Mouse (Mus musculus): ENCODE data around the gene Mc3r.

Gene Mc3r

DNA sequence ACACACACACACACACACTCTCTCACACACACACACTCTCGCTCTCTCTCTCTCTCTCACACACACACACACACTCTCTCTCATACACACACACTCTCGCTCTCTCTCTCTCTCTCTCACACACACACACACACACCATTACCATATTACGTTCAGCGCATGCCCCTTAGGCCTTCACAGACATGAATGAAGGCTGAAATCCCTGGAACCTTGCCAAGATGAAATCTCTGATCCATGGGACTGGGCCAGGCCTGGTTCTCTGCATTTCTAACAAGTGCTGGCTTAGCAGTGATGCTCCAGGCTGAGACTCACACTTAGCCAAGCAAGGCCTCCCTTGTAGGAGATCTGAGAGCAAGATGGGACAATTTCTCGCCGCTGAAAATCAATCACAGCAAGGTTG is 8.1 kb downstream of the Mc3r start:
- no peak for DNase-seq (ENCODE audit: low spot score)

DNA sequence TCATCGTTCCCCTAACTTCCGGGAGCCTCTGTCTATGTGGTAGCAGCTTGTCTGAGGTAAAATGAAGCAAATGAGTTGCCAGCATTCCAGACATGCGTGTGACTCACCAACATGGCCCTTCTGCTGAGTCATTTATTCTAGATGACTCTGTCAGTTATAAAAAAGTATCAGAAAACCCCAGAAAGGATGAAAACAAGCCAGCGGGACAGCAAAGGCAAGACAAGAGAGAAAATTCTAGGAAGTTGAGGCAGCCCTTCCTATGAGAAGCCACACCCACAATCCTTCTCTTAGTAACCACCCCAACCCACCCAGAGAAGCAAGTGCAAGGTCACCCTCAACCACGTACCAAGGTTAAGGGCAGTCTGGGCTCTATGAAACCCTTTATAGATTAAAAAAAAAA is 8.7 kb downstream of the Mc3r start:
- no peak for DNase-seq (ENCODE audit: low spot score)

DNA sequence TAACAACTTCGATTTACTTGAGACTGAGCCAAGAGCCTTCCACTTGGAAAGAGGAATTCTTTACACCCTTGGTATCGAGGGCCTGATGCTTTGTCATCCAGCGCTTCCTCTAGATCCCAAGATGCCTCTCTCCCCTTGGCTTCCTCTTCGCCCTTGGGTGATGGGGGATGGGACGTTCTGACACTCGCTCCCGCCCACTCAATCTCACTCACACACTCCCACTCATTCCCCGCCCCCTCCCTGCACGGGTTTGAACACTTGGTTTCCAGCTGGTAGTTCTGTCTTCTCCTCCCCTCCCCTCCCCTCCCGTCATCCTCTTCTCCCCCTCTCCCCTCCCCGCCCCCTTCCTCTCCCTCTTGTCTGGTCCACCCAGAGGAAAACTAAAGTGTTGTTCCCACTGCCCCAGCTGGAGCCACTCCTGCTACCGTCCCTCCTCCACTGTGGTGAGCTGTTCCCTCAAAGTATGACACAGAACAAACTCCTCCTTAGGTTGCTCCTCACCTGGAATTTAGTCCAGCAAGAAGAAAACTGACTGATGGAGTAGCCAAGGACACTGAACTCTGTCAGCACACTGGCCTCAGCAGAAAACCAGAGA is 9.3 kb downstream of the Mc3r start:
- no peak for DNase-seq (ENCODE audit: low spot score)

DNA sequence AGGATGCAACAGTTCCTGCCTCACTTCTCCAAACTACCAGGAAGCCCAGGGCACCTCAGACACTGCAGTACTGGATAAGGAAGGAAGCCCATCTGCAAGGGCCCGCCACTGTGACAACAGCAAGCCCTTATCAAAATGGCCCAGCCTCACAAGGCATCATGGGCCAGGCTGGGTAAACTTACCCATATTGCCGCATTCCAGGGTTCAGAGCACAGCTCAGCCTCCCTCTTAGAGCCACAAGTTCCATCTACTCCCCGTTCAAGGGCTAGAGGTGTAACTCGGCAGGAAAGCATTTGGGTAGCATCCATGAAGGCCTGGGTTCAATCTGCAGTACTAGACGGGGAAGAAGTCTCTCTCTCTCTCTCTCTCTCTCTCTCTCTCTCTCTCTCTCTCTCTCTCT is 11.8 kb downstream of the Mc3r start:
- no peak for DNase-seq (ENCODE audit: low spot score)

DNA sequence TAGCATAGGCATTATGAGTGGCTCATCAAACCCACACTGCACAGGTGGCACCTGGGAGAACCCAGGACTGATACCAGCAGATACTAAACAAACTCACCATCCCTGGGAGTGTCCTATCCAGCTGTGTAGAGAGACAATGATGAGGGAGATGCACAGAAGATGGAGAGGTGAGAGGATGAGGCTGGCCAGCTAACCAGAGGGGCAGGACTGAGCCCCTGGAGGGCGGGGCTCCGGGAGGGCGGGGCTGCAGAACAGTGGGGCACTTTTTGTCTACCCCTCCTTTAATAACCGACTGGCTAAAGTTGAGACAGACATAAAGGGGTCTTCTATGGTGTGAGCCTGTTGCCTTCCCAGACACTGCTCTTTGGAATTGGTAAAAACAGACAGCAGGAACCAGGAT is 13.1 kb downstream of the Mc3r start:
- DNase-seq (ENCODE audit: low spot score) = no peak

DNA sequence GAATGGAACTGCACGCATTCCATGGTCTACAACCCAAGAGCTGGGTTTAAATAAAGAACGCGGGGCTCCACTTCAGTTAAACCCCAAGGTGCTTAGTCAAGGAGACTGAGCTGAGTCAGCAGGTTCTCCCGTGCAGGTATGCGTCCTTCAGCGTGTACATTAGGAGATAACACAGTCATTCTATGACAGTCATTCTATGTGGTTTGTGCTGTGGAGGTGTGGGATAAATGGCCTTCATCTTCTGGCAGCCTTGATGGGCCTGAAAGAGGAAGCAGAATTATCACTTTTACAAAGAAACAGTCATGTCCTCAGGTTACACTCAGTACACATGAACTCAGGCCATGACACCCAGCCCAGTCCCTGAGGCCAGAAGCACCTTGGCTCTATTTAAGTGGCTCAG is 14.9 kb downstream of the Mc3r start:
- no peak for DNase-seq (ENCODE audit: low spot score)

DNA sequence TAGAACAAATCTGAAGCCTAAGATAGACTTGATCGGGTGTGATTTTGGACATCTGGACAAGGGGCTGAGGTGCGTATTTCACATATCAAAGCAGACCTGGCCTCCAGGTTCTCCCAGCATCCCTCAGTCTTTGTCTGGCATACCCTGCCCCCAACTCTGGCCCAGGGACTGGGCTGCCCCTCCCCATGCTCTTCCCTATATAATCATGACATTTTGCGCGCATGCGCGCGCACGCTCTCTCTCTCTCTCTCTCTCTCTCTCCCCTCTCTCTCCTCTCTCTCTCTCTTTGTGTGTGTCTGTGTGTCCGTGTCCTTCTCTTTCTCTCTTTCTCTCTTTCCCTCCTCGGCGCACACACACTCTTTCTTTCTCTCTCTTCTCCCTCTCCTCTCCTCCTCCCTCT is 21.6 kb downstream of the Mc3r start:
- DNase-seq (ENCODE audit: low spot score) = no peak

DNA sequence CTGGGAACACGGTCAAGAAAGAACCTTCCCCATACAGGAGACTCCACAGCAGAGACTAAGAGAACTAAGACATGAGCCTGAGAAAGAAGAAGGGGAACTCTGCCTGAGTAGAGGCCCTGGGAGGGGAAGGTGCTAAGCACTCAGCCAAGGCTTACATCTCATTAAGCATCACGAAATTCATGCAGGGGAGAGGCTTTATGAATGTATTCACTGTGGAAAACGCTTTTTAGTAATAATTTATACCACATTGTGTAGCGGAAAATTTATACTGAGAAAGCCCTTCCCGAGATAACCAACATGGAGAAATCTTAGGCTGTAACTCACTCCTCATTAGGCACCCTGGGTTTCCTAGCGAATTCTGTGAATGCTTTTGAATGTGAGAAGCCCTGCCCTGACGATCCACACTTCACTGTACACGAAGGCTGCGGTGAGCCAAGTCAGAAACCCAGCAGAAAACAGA is 22.2 kb downstream of the Mc3r start:
- no peak for DNase-seq (ENCODE audit: low spot score)

DNA sequence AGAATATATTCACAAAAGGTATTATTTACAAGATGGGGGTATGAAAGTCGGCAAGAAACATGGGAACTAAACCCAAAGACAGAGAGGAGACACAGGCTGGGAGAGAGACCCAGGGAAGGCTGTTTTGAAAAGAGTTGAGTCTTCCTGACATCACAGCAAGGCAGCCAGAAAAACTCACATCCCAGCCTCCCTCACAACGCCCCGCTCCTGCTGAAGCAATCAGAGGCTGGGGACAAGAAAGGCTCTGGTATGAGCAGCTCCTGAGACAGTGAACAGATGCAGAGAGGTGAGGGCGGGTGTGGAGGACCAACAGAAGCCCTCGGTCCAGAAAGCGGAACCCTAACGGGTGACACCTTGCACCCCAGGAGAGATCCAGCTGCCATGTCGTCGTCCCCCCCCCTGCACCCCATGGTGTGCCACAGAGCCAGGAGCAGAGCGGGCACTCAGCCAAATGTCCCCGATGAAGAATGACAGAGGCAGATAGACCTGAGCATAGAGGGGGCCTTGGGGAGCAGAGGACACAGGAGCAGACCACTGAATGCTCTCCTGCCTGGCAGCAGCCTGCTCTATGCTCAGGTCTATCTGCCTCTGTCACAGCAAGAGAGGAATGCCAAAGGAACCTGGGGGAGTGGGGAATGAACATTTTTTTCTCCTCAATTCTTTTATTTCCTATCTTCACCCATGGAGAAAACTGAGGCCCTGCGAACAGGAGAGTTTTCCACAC is 22.8 kb downstream of the Mc3r start:
- DNase-seq (ENCODE audit: low spot score) = no peak

DNA sequence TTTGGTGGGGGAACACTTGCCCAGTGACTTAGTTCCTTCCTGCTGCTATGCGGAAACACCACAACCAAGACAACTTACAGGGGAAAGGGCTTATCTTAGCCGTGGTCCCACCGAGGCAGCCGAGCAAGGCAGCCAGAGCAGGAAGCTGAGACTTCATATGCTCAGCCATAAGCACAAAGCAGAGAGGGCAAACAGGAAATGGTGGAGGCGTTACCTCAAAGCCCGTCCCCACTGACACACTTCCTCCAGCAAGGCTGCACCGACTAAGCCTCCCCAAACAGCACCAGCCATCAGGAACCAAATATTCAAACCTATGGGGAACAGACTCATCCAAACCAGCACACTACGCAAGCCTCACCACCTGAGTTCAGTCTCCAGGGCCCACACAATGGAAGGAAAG is 26.4 kb downstream of the Mc3r start:
- DNase-seq (ENCODE audit: low spot score) = no peak

DNA sequence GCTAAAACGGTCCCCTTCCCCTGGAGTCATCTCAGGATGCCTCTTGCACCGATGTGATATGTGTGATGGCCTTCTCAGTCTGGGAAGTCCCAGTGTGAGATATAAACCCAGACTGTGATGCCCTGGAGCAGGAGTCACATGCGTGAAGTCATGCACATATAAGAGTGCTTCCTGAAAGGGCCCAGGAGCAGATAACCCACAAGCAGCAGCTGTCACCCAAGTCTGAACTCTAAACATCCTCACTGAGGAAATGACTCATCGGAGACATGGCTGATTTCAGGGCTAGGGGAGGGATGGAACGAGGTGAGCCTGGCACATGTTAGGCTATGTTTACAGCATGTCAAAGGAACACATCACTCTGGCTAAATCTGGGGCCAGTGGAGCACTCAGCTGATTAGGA is 27.9 kb downstream of the Mc3r start:
- DNase-seq (ENCODE audit: low spot score) = no peak

DNA sequence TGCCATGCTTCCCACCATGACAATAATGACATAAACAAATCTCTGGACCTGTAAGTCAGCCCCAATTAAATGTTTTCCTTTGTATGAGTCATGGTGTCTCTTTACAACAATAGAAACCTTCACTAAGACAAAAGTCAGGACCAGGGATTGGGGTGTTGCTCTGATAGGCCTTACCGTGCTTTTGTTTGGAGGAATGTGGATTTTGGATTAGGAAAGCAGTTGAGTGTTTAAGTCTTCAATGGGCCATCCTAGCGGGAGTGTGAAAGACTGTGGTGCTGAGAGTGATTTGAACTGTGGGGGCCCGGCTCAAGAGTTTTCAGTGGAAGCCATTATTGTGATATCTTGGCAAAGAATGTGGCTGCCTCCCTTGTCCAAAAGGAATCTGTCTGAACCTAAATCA is 30.7 kb downstream of the Mc3r start:
- no peak for DNase-seq (ENCODE audit: low spot score)

DNA sequence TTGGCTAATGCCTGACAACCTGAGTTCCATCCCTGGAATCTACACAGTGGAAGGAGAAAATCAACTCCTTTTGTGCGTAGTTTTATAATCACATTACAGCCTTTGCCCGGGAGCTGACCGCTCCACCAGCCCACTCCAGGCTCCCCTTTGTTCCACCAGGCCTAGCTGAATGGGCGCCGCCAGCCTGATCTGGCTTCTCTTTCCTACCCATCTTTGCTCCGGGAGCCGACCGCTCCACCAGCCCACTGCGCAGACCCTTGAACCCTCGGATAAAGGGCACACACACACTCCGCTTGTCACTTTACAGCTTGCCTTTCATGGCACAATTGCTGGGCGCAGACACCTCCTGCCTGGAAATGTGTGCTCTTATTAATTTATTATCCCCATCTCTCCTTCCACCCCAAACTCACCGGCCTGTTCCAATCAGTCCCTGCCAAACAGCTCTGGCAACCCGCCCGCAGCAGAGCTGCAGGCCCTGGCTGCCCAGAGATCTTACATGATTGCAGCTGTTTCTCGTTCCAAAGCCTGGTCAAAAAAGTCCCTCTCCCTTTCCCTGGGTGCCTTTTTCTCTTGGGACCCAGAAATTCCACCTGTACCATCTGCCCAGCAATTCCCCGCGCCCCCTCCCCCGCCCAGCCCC is 33.9 kb downstream of the Mc3r start:
- no peak for DNase-seq (ENCODE audit: low spot score)

DNA sequence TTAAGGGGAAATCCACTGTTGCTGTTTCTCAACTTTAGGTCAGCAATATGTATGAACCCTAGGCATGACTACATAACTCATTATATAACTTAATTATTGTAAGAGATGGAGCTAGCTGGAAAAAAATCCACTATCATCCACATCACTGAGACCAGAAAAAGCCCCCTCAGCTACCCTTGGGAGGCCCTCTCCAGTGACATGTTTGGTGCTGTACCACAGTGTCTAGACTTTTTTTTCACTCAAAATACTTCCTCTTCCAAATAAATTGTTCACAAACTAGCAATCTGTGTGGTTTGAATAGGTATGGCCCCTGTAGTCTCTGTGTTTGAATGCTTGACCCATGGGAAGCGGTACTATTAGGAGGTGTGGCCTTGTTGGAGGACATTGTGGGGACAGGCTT is 39.4 kb downstream of the Mc3r start:
- DNase-seq (ENCODE audit: low spot score) = no peak

DNA sequence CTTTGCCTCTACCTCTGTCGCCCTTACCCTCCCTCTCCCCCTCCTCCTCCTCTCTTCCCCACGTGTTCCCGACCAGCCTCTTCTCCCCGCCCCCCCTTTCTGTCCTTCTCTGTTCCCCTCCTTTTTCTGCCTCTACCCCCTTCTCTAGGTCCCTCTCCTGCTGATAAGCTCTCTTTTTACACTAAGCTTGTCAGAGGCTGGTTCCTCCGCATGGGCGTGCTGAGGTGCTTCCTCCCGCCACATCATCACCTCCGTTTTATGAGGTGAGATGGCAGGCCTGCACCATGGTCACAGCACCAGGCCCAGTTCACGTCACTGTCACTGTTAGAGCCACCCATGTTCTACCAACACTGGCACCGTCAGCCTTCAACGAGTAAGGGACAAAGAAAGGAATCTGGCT is 40.7 kb downstream of the Mc3r start:
- no peak for DNase-seq (ENCODE audit: low spot score)

DNA sequence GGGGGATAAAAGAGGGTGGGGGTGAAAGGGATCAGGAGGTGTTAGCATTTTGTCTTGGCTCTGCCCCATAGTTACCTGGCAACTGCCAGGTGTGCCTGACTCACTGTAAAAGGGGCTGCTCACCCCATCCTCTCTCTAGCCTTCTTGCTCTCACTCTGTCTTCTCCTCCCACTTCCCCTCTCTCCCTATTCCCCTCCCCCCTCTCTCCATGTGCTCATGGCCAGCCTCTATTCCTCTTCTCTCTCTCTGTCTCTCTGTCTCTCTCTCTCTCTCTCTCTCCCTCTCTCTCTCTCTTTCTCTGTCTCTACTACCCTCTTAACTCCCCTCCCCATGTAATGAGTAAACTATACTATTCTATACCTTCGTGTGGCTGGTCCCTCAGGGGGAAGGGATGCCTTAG is 41.3 kb downstream of the Mc3r start:
- DNase-seq (ENCODE audit: low spot score) = no peak

DNA sequence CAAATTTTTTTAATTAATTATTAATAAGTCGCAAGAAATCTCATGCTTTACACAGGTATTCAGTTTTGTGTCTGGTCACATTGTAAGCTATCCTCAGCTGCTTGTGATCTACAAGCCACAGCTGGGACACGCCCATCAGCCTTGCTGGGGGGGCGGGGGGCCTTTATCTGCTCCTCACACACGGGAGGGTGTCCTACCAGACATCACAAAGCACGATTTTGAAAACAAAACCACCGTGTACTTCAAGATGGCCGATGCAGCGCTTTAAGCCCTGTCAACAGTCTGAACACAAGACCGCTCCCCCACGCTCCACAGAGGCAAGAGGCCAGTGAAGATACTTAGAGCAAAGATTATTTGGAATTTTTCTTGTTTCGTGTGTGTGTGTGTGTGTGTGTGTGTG is 42.2 kb downstream of the Mc3r start:
- no peak for DNase-seq (ENCODE audit: low spot score)

DNA sequence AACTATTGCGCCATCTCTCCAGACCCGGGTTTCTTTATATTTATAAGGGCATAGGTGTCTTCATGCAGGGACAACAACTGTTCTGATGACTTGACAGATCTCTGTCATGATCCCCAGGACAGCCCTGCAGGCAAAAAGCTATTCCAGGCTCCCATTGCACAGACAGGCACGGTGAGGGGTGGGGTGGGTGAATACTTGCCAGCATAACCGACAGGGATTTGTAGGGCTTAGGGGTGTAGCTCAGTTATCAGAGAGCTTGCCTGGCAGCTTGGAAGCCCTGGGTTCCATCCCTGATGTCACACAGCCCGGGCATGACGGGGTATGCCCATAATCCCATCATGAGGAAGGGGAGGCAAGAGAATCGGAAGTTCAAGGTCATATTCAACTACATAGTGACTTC is 42.7 kb downstream of the Mc3r start:
- no peak for DNase-seq (ENCODE audit: low spot score)

DNA sequence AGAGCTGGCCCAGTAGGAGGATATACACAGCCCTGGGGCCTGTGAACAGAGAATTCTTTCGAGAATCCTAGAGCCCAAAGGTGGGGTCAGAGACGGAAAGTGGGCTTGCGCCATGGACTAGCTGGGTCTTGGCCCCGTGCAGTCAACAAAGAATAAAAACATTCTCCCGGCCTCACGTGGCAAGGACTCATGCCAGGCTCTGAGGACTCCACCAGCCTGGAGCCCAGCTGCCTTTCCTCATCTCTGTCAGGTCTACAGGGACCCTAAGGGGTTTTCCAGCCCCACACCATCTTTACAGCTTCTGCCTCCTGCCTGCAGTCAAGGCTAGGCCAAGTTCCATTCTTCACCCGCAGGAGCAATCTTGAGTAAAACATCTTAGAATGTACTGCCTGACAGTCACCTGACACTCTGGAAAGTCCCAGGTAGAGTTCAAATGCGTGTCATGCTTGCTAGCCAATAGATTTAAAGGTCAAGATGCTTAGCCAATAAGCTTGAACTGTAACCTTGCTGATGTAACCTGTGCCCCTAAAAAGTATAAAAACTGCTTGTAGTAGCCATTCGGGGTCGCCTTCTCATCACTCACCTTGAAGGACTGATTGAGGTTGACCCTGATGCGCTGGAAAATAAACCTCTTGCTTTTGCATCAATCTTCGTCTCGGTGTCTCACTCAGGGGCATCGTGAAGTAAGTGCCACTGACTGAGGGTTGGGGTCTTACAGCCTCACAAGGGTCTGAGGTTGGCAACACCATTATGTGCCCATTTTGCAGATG is 43.6 kb downstream of the Mc3r start:
- no peak for DNase-seq (ENCODE audit: low spot score)

DNA sequence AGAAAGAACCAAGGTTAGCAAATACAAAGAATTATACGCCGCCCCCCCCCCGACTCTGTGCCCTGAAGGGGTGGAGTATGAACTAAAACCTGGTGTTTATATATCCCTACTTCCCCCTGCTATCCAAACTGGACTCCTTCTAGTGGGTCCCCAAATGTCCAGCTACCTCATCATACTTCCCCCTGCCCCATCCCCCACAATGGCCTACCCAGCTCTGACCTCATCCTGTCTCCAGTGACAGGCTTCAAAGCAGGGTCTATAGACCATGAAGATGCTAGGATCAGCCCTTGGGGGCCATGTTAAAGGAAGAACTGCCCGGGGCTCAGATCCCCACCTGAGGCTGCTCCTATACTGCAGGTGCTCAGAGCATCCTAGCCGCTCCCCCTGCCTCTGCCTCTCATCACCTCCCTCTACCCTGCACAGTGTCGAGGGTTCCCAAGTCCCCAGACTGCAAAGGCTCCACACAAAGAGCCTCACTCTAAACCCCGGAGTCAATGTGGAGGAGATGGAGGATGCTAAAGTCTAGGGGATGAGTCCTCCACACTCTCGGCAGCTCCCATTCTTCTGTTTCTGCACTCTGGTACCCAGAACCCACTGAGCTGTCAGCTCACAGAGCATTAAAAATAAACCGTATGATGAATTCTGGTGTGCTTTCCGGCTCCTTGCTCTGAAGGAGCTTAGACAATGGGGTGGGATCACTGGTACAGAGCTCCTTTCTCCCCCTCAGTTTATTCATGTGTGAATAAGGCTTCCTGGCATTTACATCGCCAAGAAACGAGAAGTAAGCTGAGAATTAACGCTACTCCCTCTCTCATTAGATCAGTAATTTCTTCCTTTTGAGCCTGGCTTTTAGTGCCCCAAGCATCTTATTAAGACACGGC is 44.5 kb downstream of the Mc3r start:
- no peak for DNase-seq (ENCODE audit: low spot score)

DNA sequence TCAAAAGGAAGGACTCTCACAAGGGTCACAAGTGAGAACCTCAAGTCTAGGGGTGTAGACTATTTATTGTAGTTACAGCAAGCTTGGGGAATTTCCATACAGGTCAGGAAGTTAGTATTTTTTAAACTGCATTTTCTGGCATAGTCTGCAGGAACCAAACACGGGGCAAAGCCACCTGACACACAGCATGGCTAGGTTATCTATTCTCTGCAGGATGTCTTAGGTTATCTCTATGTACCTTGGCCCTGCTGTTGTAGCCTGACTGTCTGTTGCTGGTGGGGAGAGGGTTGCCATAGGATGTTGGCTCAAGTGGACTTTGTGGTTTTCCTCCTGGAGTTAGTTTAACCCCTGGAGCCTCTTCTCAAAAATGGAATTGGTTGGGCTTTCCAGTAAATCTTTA is 49.8 kb downstream of the Mc3r start:
- DNase-seq (ENCODE audit: low spot score) = no peak

DNA sequence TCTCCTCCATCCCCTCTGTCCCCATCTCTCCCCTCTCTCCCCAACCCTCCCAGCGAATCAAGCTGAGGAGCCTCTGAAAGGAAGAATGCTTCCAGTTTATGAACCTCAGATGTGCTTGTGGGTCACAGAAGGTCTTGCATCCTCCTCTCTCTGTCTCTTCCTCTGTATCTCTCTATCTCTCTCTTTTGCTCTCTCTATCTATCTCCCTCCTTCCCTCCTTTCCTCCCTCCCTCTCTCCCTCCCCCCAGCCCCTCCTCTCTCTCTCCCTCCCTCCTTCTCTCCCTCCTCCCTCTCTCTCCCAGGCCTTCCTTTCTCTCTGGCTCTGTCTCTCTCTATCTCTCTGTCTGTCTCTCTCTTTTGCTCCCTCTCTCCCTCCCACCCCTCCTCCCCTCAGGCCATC is 50.2 kb downstream of the Mc3r start:
- no peak for DNase-seq (ENCODE audit: low spot score)
